Mouse (Mus musculus) ES-Bruce4 (cell line): ENCODE data around the gene Chst8.

Experiments
- CTCF ChIP-seq: IDR thresholded peaks from one replicate; pipeline ENCODE4 v1.8.1; 2011; ENCODE audit warnings: low read depth, low read length
- POLR2A ChIP-seq: IDR thresholded peaks from one replicate; pipeline ENCODE4 v1.8.1; 2011; ENCODE audit warnings: low read length; ENCODE audit not compliant: insufficient read depth

GRCm38 (mm10) chr7:34672916-34673315 is 139.6 kb downstream of the Chst8 start:
- TF ChIP-seq POLR2A (no peak), CTCF (no peak)
